Mouse (Mus musculus) embryonic facial prominence, embryonic 12.5 days (tissue): ENCODE results near the gene Tmem191c. TPM values are rescaled to one million over a fixed set of nuclear protein-coding genes. Genes with fewer than 3 reads are reported as not detected.

Experiments
- ATAC-seq: fragments of 200-750 bp; cut with Nextera tagmentation; 2 replicates; pipeline ENCODE4 v1.8.0; 2017; ENCODE audit not compliant: insufficient number of reproducible peaks, insufficient read depth, low FRiP score, low TSS enrichment
- H3K27ac ChIP-seq: fragments of 300-500 bp; sonication (generic); 2 replicates; pipeline ENCODE4 v1.5.1; 2016; ENCODE audit warnings: mild to moderate bottlenecking
- H3K27me3 ChIP-seq: fragments of 300-500 bp; sonication (generic); 2 replicates; pipeline ENCODE4 v1.6.1; 2016; ENCODE audit warnings: mild to moderate bottlenecking, moderate library complexity
- H3K36me3 ChIP-seq: fragments of 300-500 bp; sonication (generic); 2 replicates; pipeline ENCODE4 v1.6.1; 2016; ENCODE audit warnings: mild to moderate bottlenecking
- H3K4me1 ChIP-seq: fragments of 300-500 bp; sonication (generic); 2 replicates; pipeline ENCODE4 v1.6.1; 2016
- H3K4me2 ChIP-seq: fragments of 300-500 bp; sonication (generic); replicated peaks from 2 replicates; pipeline ENCODE4 v1.6.1; 2016; ENCODE audit warnings: mild to moderate bottlenecking, moderate library complexity
- H3K4me3 ChIP-seq: fragments of 300-500 bp; sonication (generic); 2 replicates; pipeline ENCODE4 v1.5.1; 2016; ENCODE audit warnings: mild to moderate bottlenecking
- H3K9ac ChIP-seq: fragments of 300-500 bp; sonication (generic); 2 replicates; pipeline ENCODE4 v1.6.1; 2016; ENCODE audit warnings: mild to moderate bottlenecking, moderate library complexity
- H3K9me3 ChIP-seq: fragments of 300-500 bp; sonication (generic); 2 replicates; pipeline ENCODE4 v1.6.1; 2016; ENCODE audit warnings: mild to moderate bottlenecking, moderate library complexity
- WGBS: fragments of 180-500 bp; shearing (Covaris S2); methylation state at CpG from one replicate; pipeline ENCODE4 v1.1.7; 2016; 5-methylcytosine and 5-hydroxymethylcytosine counted together
- polyA plus RNA-seq: library from polyadenylated mRNA; unstranded; fragments of >200 nt; fragmentation: Nextera tagmentation; extraction: Ambion mirVana; gene quantifications from 2 replicates; pipeline ENCODE4 v1.2.1, GENCODE M21; 2016

Tmem191c gene
- polyA plus RNA-seq, 1 experiment from 2014 or later = 15.0 TPM

DNA sequence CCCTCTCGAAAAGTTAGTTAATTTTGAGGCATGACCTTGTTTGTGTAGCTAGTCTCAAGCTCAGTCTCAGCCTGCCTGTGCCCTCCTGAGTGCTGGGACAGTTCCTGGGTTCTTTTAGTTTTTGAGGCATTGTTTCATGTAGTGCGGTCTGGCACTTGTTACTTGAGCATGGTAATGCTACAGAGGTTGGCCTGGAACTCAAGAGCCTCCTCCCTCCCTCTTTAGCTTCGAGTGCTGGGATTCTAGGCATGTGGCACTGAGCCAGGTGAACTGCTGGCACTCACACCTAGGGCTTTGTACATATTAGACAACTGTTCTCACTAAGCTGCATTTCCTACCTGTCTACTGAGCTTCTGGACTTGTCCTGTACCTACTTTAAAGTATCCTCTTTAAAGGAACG lies 28.1 kb upstream of the Tmem191c start:
- no peak overlapping the region for H3K27ac ChIP-seq
- no peak overlapping the region for H3K4me2 ChIP-seq
- no peaks in the 10 kb centered on the region for H3K27me3 ChIP-seq
- peaks cover 23% of the 10 kb centered on the region for H3K4me1 ChIP-seq
- no peak for ATAC-seq
- no peaks in the 10 kb centered on the region for H3K9me3 ChIP-seq
- no peak overlapping the region for H3K4me3 ChIP-seq
- no peaks in the 10 kb centered on the region for H3K36me3 ChIP-seq
- 76% methylated on average over 4 of the region's 4 CpGs for WGBS
- H3K9ac ChIP-seq = no peak overlapping the region

DNA sequence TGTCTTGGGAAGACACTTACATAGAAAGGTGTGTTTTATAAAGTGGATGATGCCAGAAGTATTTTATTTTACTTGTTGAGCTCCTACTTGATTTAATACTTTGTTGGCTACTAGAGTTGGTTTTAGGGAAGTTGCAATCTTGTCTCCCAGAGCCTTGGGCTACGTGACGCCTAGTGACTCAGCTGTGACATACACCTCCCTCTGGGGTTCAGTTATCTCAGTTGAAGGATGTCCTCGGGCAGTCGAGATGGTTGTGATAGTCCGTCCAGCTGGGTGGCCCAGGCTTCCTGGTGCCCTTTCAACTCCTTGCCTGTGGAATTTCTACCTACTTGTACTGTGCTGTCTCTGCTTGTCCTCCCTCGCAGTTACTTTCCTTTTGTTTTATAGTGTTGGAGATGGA lies 26.7 kb upstream of the Tmem191c start:
- peaks cover 29% of the 10 kb centered on the region for H3K4me1 ChIP-seq
- WGBS = 63% methylated on average over 6 of the region's 6 CpGs
- H3K27ac ChIP-seq = no peak overlapping the region
- H3K9me3 ChIP-seq = no peaks in the 10 kb centered on the region
- H3K36me3 ChIP-seq = no peaks in the 10 kb centered on the region
- ATAC-seq = no peak
- no peak overlapping the region for H3K9ac ChIP-seq
- H3K27me3 ChIP-seq = no peaks in the 10 kb centered on the region
- no peak overlapping the region for H3K4me2 ChIP-seq
- no peak overlapping the region for H3K4me3 ChIP-seq

DNA sequence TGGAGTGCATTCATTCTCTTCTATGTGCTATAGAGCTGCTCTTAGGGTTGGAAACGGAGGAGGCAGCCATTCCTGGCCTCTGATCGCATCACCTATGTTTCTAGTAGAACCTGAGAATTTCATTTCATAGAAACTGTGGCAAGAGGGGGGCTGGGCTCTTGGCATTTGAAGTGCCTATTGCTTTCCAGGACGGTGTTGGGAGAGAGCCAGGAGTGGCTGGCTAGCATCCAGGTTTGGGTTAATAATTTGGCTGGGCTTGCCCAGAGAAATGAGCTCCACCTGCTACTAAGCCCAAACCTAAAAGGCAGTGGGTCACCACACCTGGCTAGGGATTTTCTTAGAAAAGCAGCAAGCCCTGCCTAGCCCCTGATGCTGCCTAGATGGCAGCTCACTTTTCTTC lies 24.3 kb upstream of the Tmem191c start:
- H3K27ac ChIP-seq = no peak overlapping the region
- H3K4me3 ChIP-seq = no peak overlapping the region
- H3K27me3 ChIP-seq = no peaks in the 10 kb centered on the region
- ATAC-seq = peak; percentile 28; the same call in 1 of the 2 replicates
- no peak overlapping the region for H3K4me2 ChIP-seq
- WGBS = 66% methylated on average over 3 of the region's 3 CpGs
- no peak overlapping the region for H3K9ac ChIP-seq
- H3K4me1 ChIP-seq = peaks cover 30% of the 10 kb centered on the region
- H3K9me3 ChIP-seq = no peaks in the 10 kb centered on the region
- H3K36me3 ChIP-seq = peaks cover 10% of the 10 kb centered on the region; the same call in 1 of the 2 replicates

DNA sequence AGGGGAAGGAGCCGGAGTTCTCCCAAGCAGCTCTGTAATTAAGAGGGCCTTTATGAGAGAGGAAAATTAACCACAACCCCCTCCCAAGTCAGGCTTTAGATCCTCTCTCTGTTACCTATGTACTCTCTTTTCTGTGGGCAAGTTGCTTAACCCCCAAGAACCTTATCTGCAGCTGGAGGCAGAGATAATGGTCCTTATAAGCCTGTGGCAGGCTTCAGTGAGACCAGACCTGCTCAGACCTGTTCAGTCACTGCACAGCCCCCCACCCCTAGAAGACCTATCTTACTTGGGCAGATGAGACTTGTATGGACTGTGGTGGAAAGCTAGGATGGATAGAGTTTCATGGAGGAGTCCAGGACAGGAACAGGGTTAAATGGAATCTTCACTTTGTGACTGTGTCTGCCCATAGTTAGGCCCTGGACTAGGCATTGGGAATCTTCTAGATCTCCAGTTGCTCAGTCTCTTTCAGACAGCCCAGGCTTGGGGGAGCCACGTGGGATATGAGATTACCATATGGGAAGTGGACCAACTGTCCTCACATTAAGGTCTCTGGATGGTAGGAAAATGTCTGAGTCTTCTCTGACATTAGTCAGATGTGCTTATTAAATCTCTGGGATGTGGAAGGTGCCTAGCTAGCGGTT lies 23.7 kb upstream of the Tmem191c start:
- 77% methylated on average over 3 of the region's 3 CpGs for WGBS
- ATAC-seq = no peak

DNA sequence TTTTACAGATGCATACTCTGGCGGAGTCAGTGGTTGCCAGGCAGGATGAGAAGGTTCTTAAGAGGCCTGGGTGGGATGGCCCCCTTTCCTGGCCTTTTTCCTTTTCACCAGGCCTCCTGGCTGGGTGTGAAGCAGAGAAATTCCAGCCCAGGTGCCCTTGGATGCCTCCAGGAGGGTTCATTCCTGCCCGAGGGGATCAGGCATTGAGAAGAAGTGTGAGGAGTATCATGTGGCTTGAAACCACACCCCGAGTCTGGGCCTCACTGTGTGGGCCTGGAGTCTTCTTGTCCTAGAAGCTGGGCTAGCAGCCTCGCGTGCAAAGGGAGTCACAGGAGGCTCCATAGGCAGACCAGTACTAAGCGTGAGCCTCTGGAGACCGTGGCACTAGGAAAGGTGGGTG lies 23.0 kb upstream of the Tmem191c start:
- Histone ChIP-seq H3K4me3 (no peak overlapping the region), H3K4me2 (no peak overlapping the region), H3K36me3 (peaks cover 22% of the 10 kb centered on the region), H3K27ac (no peak overlapping the region), H3K4me1 (peaks cover 30% of the 10 kb centered on the region), H3K9ac (no peak overlapping the region), H3K27me3 (no peaks in the 10 kb centered on the region), H3K9me3 (no peaks in the 10 kb centered on the region)
- no peak for ATAC-seq
- WGBS = 62% methylated on average over 7 of the region's 7 CpGs

More for the DNA sequence above, 23.7 kb upstream of the Tmem191c start:
- Histone ChIP-seq H3K27me3 (no peaks in the 10 kb centered on the region), H3K4me1 (peaks cover 30% of the 10 kb centered on the region), H3K4me2 (no peak overlapping the region), H3K4me3 (no peak overlapping the region), H3K9me3 (no peaks in the 10 kb centered on the region), H3K27ac (no peak overlapping the region), H3K9ac (no peak overlapping the region), H3K36me3 (peaks cover 16% of the 10 kb centered on the region)

DNA sequence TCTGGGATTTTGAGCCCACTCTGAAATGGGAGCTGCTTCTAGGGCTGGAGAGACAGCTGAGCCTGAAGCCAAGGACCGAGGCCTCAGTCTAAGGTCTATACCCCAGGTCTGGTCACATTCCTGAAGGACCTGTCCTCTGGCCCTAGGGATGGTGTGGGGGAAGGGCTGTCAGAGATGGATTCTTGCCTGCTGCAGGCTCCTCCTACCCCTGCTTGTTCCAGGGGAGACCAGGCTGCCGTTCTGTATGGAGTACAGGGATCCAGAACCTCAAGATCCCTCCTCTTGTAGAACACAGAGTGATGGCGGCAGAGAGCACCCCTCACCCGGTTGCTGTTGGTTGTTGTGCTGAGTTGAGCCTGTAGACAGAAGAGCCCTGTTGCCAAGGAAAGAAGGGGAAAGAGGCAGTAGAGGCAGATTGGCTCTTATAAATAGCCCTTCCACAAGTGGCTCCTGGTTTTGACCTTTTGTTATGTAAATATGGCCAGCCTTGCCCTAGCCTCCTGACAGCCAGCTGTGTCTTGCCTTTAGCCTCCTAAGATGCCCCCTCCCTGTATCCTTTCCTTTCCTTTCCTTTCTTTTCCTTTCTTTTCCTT lies 21.8 kb upstream of the Tmem191c start:
- Histone ChIP-seq H3K9ac (no peak overlapping the region), H3K4me3 (no peak overlapping the region)
- no peak for ATAC-seq

DNA sequence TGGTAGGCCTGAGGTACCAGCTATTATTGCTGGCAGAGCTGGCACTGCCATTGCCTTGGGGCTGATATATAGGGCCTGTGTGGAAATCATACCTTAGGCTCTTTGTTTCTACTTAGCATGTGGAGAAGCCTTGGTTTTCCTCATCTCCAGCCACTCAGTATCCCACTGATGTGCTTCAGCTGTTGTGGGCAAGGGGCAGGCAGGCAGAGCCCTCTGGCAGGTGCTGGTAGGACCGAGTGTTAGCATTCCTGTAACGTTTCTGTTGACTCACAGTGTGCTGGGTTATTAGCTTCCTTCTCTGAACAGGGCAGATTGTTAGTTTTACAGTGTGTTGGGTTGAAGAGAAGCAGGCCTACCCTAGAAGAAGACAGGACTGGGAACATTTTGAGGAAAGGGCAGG lies 20.6 kb upstream of the Tmem191c start:
- Histone ChIP-seq H3K4me1 (peaks cover 30% of the 10 kb centered on the region), H3K27ac (no peak overlapping the region), H3K9me3 (no peaks in the 10 kb centered on the region), H3K36me3 (peaks cover 47% of the 10 kb centered on the region), H3K4me2 (no peak overlapping the region), H3K9ac (no peak overlapping the region), H3K4me3 (no peak overlapping the region), H3K27me3 (no peaks in the 10 kb centered on the region)
- WGBS = 79% methylated on average over 2 of the region's 2 CpGs
- ATAC-seq = no peak

More for the DNA sequence above, 21.8 kb upstream of the Tmem191c start:
- peaks cover 30% of the 10 kb centered on the region for H3K4me1 ChIP-seq
- H3K36me3 ChIP-seq = peaks cover 35% of the 10 kb centered on the region
- WGBS = 19% methylated on average over 4 of the region's 4 CpGs
- no peaks in the 10 kb centered on the region for H3K9me3 ChIP-seq
- H3K27me3 ChIP-seq = no peaks in the 10 kb centered on the region
- H3K4me2 ChIP-seq = no peak overlapping the region
- no peak overlapping the region for H3K27ac ChIP-seq

DNA sequence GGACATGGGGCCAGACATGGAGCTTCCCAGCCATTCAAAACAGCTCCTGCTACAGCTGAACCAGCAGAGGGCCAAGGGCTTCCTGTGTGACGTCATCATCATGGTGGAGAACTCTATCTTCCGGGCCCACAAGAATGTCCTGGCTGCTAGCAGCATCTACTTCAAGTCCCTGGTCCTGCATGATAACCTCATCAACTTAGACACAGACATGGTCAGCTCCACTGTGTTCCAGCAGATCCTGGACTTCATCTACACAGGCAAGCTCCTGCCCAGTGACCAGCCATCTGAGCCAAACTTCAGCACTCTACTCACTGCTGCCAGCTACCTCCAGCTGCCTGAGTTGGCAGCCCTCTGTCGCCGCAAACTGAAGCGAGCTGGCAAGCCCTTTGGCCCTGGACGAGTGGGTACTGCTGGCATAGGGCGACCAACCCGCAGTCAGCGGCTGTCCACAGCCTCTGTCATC lies 18.5 kb upstream of the Tmem191c start:
- WGBS = 90% methylated on average over 9 of the region's 9 CpGs
- H3K4me3 ChIP-seq = no peak overlapping the region
- H3K4me1 ChIP-seq = peaks cover 16% of the 10 kb centered on the region
- no peak for ATAC-seq
- no peak overlapping the region for H3K9ac ChIP-seq
- no peak overlapping the region for H3K4me2 ChIP-seq
- peaks cover 59% of the 10 kb centered on the region for H3K36me3 ChIP-seq
- H3K27me3 ChIP-seq = no peaks in the 10 kb centered on the region
- H3K9me3 ChIP-seq = no peaks in the 10 kb centered on the region
- no peak overlapping the region for H3K27ac ChIP-seq

DNA sequence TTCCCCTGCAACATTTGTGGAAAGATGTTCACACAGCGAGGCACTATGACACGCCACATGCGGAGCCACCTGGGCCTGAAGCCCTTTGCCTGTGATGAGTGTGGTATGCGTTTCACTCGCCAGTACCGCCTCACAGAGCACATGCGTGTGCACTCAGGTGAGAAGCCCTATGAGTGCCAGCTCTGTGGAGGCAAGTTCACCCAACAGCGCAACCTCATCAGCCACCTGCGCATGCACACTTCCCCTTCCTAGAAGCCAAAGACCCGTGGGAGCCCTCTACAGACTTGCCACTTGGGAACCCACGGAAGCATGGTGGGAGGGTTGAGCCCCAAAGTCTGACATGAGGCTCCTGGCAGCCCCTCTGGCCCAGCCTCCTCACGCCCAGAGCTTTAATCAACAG lies 17.0 kb upstream of the Tmem191c start:
- Histone ChIP-seq H3K4me3 (no peak overlapping the region), H3K4me1 (peaks cover 4% of the 10 kb centered on the region), H3K9ac (no peak overlapping the region), H3K9me3 (no peaks in the 10 kb centered on the region), H3K36me3 (peaks cover 61% of the 10 kb centered on the region), H3K4me2 (no peak overlapping the region), H3K27ac (no peak overlapping the region), H3K27me3 (no peaks in the 10 kb centered on the region)
- ATAC-seq = no peak
- WGBS = 94% methylated on average over 12 of the region's 12 CpGs

DNA sequence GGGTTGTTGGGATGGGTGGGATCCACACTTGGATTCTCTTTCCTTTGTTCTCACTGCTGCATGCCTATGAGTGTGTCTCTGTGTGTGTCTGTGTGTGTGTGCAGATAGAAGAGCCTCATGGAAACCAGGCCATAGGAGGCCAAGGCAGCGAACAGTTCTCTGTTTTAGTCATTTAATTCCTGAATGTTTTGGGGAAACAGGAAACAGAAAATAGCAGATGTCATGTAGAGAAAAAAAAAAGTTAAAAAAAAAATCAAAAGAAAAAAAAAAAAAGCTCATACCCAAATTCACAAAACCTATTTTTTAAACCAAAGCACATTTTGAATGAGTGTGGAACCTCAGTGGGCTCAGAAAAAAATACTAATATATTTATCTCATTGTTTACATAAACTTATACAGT lies 14.5 kb upstream of the Tmem191c start:
- no peak overlapping the region for H3K4me3 ChIP-seq
- no peak overlapping the region for H3K4me2 ChIP-seq
- H3K27me3 ChIP-seq = no peaks in the 10 kb centered on the region
- 100% methylated on average over 1 of the region's 1 CpGs for WGBS
- no peak for ATAC-seq
- H3K9me3 ChIP-seq = no peaks in the 10 kb centered on the region
- no peak overlapping the region for H3K27ac ChIP-seq
- H3K36me3 ChIP-seq = peaks cover 51% of the 10 kb centered on the region
- H3K9ac ChIP-seq = no peak overlapping the region
- no peaks in the 10 kb centered on the region for H3K4me1 ChIP-seq

DNA sequence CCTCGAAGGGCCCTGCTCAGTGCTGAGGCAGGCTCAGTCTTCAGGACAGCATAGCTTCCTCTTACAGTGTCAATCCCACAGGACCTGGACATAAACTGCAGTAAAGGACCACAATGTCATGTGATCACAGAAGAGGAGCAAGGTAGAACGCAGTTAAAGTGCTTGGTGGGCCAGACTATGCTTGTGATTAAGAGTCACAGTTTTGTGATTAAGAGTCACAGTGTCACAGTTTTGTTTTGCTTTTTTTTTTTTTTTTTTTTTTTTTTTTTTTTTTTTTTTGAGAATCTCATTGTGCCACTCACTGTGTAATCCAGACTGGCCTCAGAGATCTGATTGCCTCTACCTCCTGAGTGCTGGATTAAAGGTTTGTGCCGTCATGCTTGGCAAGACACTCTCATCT lies 9.8 kb upstream of the Tmem191c start:
- H3K9me3 ChIP-seq = 0 out of 2 replicates have a peak, but pooled peaks cover 3% of the 10 kb centered on the region
- 0 out of 2 replicates have a peak, but pooled peaks cover 6% of the 10 kb centered on the region for H3K36me3 ChIP-seq
- no peak overlapping the region for H3K9ac ChIP-seq
- ATAC-seq = no peak
- no peaks in the 10 kb centered on the region for H3K27me3 ChIP-seq
- H3K4me1 ChIP-seq = no peaks in the 10 kb centered on the region
- H3K27ac ChIP-seq = no peak overlapping the region
- no peak overlapping the region for H3K4me2 ChIP-seq
- WGBS = 79% methylated on average over 3 of the region's 3 CpGs
- H3K4me3 ChIP-seq = no peak overlapping the region

DNA sequence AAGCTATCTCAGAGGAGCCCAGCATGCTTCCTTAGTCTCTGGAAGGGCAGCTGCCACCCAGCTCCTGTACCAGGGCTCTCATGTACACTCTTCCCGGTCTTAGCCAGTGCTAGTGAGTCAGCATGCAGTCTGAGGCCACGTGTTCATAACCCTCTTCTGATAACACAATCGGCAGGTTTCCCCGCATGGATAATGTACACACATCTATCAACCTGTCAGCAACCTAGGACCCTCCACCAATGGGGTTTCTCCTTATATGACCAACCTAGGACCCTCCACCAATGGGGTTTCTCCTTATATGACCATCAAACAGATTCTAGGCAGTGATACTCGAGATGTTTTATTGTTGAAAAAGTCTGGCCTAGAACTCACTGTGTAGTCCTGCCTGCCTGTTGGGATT lies 7.9 kb upstream of the Tmem191c start:
- no peaks in the 10 kb centered on the region for H3K36me3 ChIP-seq
- H3K4me2 ChIP-seq = no peak overlapping the region
- no peak for ATAC-seq
- H3K27me3 ChIP-seq = no peaks in the 10 kb centered on the region
- no peak overlapping the region for H3K27ac ChIP-seq
- no peak overlapping the region for H3K9ac ChIP-seq
- H3K9me3 ChIP-seq = 0 out of 2 replicates have a peak, but pooled peaks cover 3% of the 10 kb centered on the region
- WGBS = 76% methylated on average over 5 of the region's 5 CpGs
- H3K4me3 ChIP-seq = no peak overlapping the region
- H3K4me1 ChIP-seq = no peaks in the 10 kb centered on the region
